Mouse (Mus musculus): Measurements from ENCODE around the gene Mmp15. TPM values are rescaled to one million over a fixed set of nuclear protein-coding genes. Genes with fewer than 3 reads are reported as not detected.

The Mmp15 gene
- polyA plus RNA-seq, 1 experiment from 2014 or later = 58.5 TPM

- Histone ChIP-seq H3K36me3 (ENCODE audit: control insufficient read depth, insufficient read depth, low read length) (no peaks in the 10 kb centered on the region), H3K9ac (ENCODE audit: low read length) (no peak overlapping the region), H3K4me1 (ENCODE audit: control insufficient read depth in 2 of 2, insufficient read depth in 2 of 2, low read length in 2 of 2) (peaks cover 21 to 29% of the 10 kb centered on the region in 2 experiments), H3K4me3 (ENCODE audit: control insufficient read depth in 1 of 2, insufficient read depth in 1 of 2, low read depth in 1 of 2, low read length in 2 of 2) (no peak overlapping the region), H3K27me3 (ENCODE audit: control insufficient read depth, insufficient read depth, low read length) (no peaks in the 10 kb centered on the region), H3K9me3 (ENCODE audit: control insufficient read depth, low read length) (0 out of 2 replicates have a peak, but pooled peaks cover 3% of the 10 kb centered on the region), H3K4me2 (ENCODE audit: low read length) (no peak overlapping the region), H3K27ac (replicated peaks in 1 of 2; ENCODE audit: control insufficient read depth in 1 of 2, insufficient read depth in 1 of 2, low read depth in 2 of 2, low read length in 2 of 2) (0 out of 4 replicates have a peak overlapping the region, but pooled peaks of 1 of the 2 experiments have one; percentile 9)
- ATAC-seq (ENCODE audit: insufficient number of reproducible peaks, insufficient read depth, low FRiP score, low read depth) = no peak
Measured at GRCm38 (mm10) chr8:95380953-95381352, 28.9 kb downstream of the Mmp15 start.

- 82% methylated on average over 3 of the region's 3 CpGs for WGBS
- H3K4me2 ChIP-seq (ENCODE audit: low read length) = no peak overlapping the region
- no peak for ATAC-seq (ENCODE audit: insufficient number of reproducible peaks, insufficient read depth, low FRiP score, low read depth)
- no peaks in the 10 kb centered on the region for H3K27me3 ChIP-seq (ENCODE audit: control insufficient read depth, insufficient read depth, low read length)
- H3K4me3 ChIP-seq (ENCODE audit: control insufficient read depth in 1 of 2, insufficient read depth in 1 of 2, low read depth in 1 of 2, low read length in 2 of 2) = no peak overlapping the region
- H3K36me3 ChIP-seq (ENCODE audit: control insufficient read depth, insufficient read depth, low read length) = no peaks in the 10 kb centered on the region
- no peak overlapping the region for H3K27ac ChIP-seq (replicated peaks in 1 of 2; ENCODE audit: control insufficient read depth in 1 of 2, insufficient read depth in 1 of 2, low read depth in 2 of 2, low read length in 2 of 2)
- no peak overlapping the region for H3K9ac ChIP-seq (ENCODE audit: low read length)
- 0 out of 2 replicates have a peak, but pooled peaks cover 3% of the 10 kb centered on the region for H3K9me3 ChIP-seq (ENCODE audit: control insufficient read depth, low read length)
- H3K4me1 ChIP-seq (ENCODE audit: control insufficient read depth in 2 of 2, insufficient read depth in 2 of 2, low read length in 2 of 2) = peaks cover 15 to 22% of the 10 kb centered on the region in 2 experiments
Measured at GRCm38 (mm10) chr8:95381595-95381994, 29.5 kb downstream of the Mmp15 start.

- 82% methylated on average over 3 of the region's 3 CpGs for WGBS
- H3K4me1 ChIP-seq (ENCODE audit: control insufficient read depth in 2 of 2, insufficient read depth in 2 of 2, low read length in 2 of 2) = no peaks in the 10 kb centered on the region
- no peak for ATAC-seq (ENCODE audit: insufficient number of reproducible peaks, insufficient read depth, low FRiP score, low read depth)
- no peak overlapping the region for H3K4me2 ChIP-seq (ENCODE audit: low read length)
- no peaks in the 10 kb centered on the region for H3K36me3 ChIP-seq (ENCODE audit: control insufficient read depth, insufficient read depth, low read length)
- 0 out of 2 replicates have a peak, but pooled peaks cover 3% of the 10 kb centered on the region for H3K9me3 ChIP-seq (ENCODE audit: control insufficient read depth, low read length)
- no peak overlapping the region for H3K9ac ChIP-seq (ENCODE audit: low read length)
- H3K27me3 ChIP-seq (ENCODE audit: control insufficient read depth, insufficient read depth, low read length) = no peaks in the 10 kb centered on the region
- H3K27ac ChIP-seq (replicated peaks in 1 of 2; ENCODE audit: control insufficient read depth in 1 of 2, insufficient read depth in 1 of 2, low read depth in 2 of 2, low read length in 2 of 2) = no peak overlapping the region
- no peak overlapping the region for H3K4me3 ChIP-seq (ENCODE audit: control insufficient read depth in 1 of 2, insufficient read depth in 1 of 2, low read depth in 1 of 2, low read length in 2 of 2)
Measured at GRCm38 (mm10) chr8:95384501-95384900, 32.4 kb downstream of the Mmp15 start.

GRCm38 (mm10) chr8:95386037-95386436 lies 34.0 kb downstream of the Mmp15 start:
- H3K36me3 ChIP-seq (ENCODE audit: control insufficient read depth, insufficient read depth, low read length) = no peaks in the 10 kb centered on the region
- H3K27ac ChIP-seq (replicated peaks in 1 of 2; ENCODE audit: control insufficient read depth in 1 of 2, insufficient read depth in 1 of 2, low read depth in 2 of 2, low read length in 2 of 2) = no peak overlapping the region
- H3K4me1 ChIP-seq (ENCODE audit: control insufficient read depth in 2 of 2, insufficient read depth in 2 of 2, low read length in 2 of 2) = no peaks in the 10 kb centered on the region
- H3K9me3 ChIP-seq (ENCODE audit: control insufficient read depth, low read length) = 0 out of 2 replicates have a peak, but pooled peaks cover 3% of the 10 kb centered on the region
- H3K4me3 ChIP-seq (ENCODE audit: control insufficient read depth in 1 of 2, insufficient read depth in 1 of 2, low read depth in 1 of 2, low read length in 2 of 2) = no peak overlapping the region
- no peaks in the 10 kb centered on the region for H3K27me3 ChIP-seq (ENCODE audit: control insufficient read depth, insufficient read depth, low read length)
- 54% methylated on average over 5 of the region's 5 CpGs for WGBS
- no peak overlapping the region for H3K9ac ChIP-seq (ENCODE audit: low read length)
- no peak overlapping the region for H3K4me2 ChIP-seq (ENCODE audit: low read length)
- ATAC-seq (ENCODE audit: insufficient number of reproducible peaks, insufficient read depth, low FRiP score, low read depth) = no peak

- H3K36me3 ChIP-seq (ENCODE audit: control insufficient read depth, insufficient read depth, low read length) = no peaks in the 10 kb centered on the region
- H3K27me3 ChIP-seq (ENCODE audit: control insufficient read depth, insufficient read depth, low read length) = no peaks in the 10 kb centered on the region
Measured at GRCm38 (mm10) chr8:95387221-95387620, 35.2 kb downstream of the Mmp15 start.

GRCm38 (mm10) chr8:95387936-95388335 lies 35.9 kb downstream of the Mmp15 start:
- 79% methylated on average over 7 of the region's 7 CpGs for WGBS
- no peak overlapping the region for H3K27ac ChIP-seq (replicated peaks in 1 of 2; ENCODE audit: control insufficient read depth in 1 of 2, insufficient read depth in 1 of 2, low read depth in 2 of 2, low read length in 2 of 2)
- no peak overlapping the region for H3K4me3 ChIP-seq (ENCODE audit: control insufficient read depth in 1 of 2, insufficient read depth in 1 of 2, low read depth in 1 of 2, low read length in 2 of 2)
- H3K9me3 ChIP-seq (ENCODE audit: control insufficient read depth, low read length) = no peaks in the 10 kb centered on the region
- peaks cover 0 to 3% of the 10 kb centered on the region in 2 experiments; a peak in 2 of 4 replicates for H3K4me1 ChIP-seq (ENCODE audit: control insufficient read depth in 2 of 2, insufficient read depth in 2 of 2, low read length in 2 of 2)
- no peak overlapping the region for H3K9ac ChIP-seq (ENCODE audit: low read length)
- H3K4me2 ChIP-seq (ENCODE audit: low read length) = no peak overlapping the region
- no peak for ATAC-seq (ENCODE audit: insufficient number of reproducible peaks, insufficient read depth, low FRiP score, low read depth)
- H3K36me3 ChIP-seq (ENCODE audit: control insufficient read depth, insufficient read depth, low read length) = no peaks in the 10 kb centered on the region
- H3K27me3 ChIP-seq (ENCODE audit: control insufficient read depth, insufficient read depth, low read length) = no peaks in the 10 kb centered on the region

More at GRCm38 (mm10) chr8:95387221-95387620, 35.2 kb downstream of the Mmp15 start:
- Histone ChIP-seq H3K9me3 (ENCODE audit: control insufficient read depth, low read length) (no peaks in the 10 kb centered on the region), H3K27ac (replicated peaks in 1 of 2; ENCODE audit: control insufficient read depth in 1 of 2, insufficient read depth in 1 of 2, low read depth in 2 of 2, low read length in 2 of 2) (no peak overlapping the region), H3K4me1 (ENCODE audit: control insufficient read depth in 2 of 2, insufficient read depth in 2 of 2, low read length in 2 of 2) (peaks cover 0 to 3% of the 10 kb centered on the region in 2 experiments; a peak in 1 of 4 replicates), H3K4me3 (ENCODE audit: control insufficient read depth in 1 of 2, insufficient read depth in 1 of 2, low read depth in 1 of 2, low read length in 2 of 2) (no peak overlapping the region), H3K9ac (ENCODE audit: low read length) (no peak overlapping the region), H3K4me2 (ENCODE audit: low read length) (no peak overlapping the region)
- WGBS = 89% methylated on average over 10 of the region's 10 CpGs
- ATAC-seq (ENCODE audit: insufficient number of reproducible peaks, insufficient read depth, low FRiP score, low read depth) = no peak

GRCm38 (mm10) chr8:95390312-95390711 lies 38.2 kb downstream of the Mmp15 start:
- Histone ChIP-seq H3K27ac (replicated peaks in 1 of 2; ENCODE audit: control insufficient read depth in 1 of 2, insufficient read depth in 1 of 2, low read depth in 2 of 2, low read length in 2 of 2) (0 out of 4 replicates have a peak overlapping the region, but pooled peaks of 1 of the 2 experiments have one; percentile 6), H3K4me2 (ENCODE audit: low read length) (no peak overlapping the region), H3K36me3 (ENCODE audit: control insufficient read depth, insufficient read depth, low read length) (no peaks in the 10 kb centered on the region), H3K4me3 (ENCODE audit: control insufficient read depth in 1 of 2, insufficient read depth in 1 of 2, low read depth in 1 of 2, low read length in 2 of 2) (no peak overlapping the region), H3K9ac (ENCODE audit: low read length) (no peak overlapping the region), H3K27me3 (ENCODE audit: control insufficient read depth, insufficient read depth, low read length) (no peaks in the 10 kb centered on the region), H3K9me3 (ENCODE audit: control insufficient read depth, low read length) (no peaks in the 10 kb centered on the region), H3K4me1 (ENCODE audit: control insufficient read depth in 2 of 2, insufficient read depth in 2 of 2, low read length in 2 of 2) (peaks cover 14 to 19% of the 10 kb centered on the region in 2 experiments)
- no peak for ATAC-seq (ENCODE audit: insufficient number of reproducible peaks, insufficient read depth, low FRiP score, low read depth)
- WGBS = 40% methylated on average over 4 of the region's 4 CpGs

GRCm38 (mm10) chr8:95391101-95391500 lies 39.0 kb downstream of the Mmp15 start:
- Histone ChIP-seq H3K9ac (ENCODE audit: low read length) (no peak overlapping the region), H3K9me3 (ENCODE audit: control insufficient read depth, low read length) (no peaks in the 10 kb centered on the region), H3K4me3 (ENCODE audit: control insufficient read depth in 1 of 2, insufficient read depth in 1 of 2, low read depth in 1 of 2, low read length in 2 of 2) (no peak overlapping the region), H3K4me2 (ENCODE audit: low read length) (no peak overlapping the region), H3K27me3 (ENCODE audit: control insufficient read depth, insufficient read depth, low read length) (no peaks in the 10 kb centered on the region), H3K27ac (replicated peaks in 1 of 2; ENCODE audit: control insufficient read depth in 1 of 2, insufficient read depth in 1 of 2, low read depth in 2 of 2, low read length in 2 of 2) (0 out of 4 replicates have a peak overlapping the region, but pooled peaks of 1 of the 2 experiments have one; percentile 6), H3K4me1 (ENCODE audit: control insufficient read depth in 2 of 2, insufficient read depth in 2 of 2, low read length in 2 of 2) (peaks cover 22 to 25% of the 10 kb centered on the region in 2 experiments), H3K36me3 (ENCODE audit: control insufficient read depth, insufficient read depth, low read length) (no peaks in the 10 kb centered on the region)
- ATAC-seq (ENCODE audit: insufficient number of reproducible peaks, insufficient read depth, low FRiP score, low read depth) = no peak
- 66% methylated on average over 7 of the region's 7 CpGs for WGBS

Measured in heart, embryonic 14.5 days (tissue).